Mouse (Mus musculus): ENCODE measurements around the gene Abcd2.

DNA sequence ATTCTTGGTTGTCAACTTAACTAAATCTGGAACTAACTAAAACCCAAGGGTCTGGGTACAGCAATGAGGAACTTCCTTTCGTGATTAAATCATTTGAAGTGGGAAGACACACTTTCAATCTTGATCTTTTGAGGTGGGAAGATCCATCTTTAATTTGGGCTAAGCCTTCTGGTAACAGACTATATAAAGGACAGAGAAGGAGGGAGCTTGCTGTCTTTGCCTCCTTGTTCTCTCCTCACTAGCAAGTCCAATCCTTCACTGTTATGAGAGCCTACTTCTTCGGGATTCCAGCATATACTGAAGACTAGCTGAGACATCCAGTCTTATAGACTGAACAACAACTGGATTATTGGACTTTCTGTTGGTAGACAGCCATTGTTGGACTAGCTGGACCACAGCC lies 28.1 kb downstream of the Abcd2 start:
- TF ChIP-seq CTCF (IDR thresholded peaks at IDR 0.05; ENCODE audit: control insufficient read depth, insufficient read depth, low read length) = no peak
- no peak for TF ChIP-seq POLR2A (IDR thresholded peaks at IDR 0.05; ENCODE audit: borderline replicate concordance, control insufficient read depth, low read depth, low read length)
